Mouse (Mus musculus): ENCODE data around the gene Tsga10. TPM values are rescaled to one million over a fixed set of nuclear protein-coding genes. Genes with fewer than 3 reads are reported as not detected.
A peak's percentile ranks its signal among the peaks of the same experiment; 100 is the strongest.

Gene Tsga10
- total RNA-seq, 1 experiment: 2.6 TPM

DNA sequence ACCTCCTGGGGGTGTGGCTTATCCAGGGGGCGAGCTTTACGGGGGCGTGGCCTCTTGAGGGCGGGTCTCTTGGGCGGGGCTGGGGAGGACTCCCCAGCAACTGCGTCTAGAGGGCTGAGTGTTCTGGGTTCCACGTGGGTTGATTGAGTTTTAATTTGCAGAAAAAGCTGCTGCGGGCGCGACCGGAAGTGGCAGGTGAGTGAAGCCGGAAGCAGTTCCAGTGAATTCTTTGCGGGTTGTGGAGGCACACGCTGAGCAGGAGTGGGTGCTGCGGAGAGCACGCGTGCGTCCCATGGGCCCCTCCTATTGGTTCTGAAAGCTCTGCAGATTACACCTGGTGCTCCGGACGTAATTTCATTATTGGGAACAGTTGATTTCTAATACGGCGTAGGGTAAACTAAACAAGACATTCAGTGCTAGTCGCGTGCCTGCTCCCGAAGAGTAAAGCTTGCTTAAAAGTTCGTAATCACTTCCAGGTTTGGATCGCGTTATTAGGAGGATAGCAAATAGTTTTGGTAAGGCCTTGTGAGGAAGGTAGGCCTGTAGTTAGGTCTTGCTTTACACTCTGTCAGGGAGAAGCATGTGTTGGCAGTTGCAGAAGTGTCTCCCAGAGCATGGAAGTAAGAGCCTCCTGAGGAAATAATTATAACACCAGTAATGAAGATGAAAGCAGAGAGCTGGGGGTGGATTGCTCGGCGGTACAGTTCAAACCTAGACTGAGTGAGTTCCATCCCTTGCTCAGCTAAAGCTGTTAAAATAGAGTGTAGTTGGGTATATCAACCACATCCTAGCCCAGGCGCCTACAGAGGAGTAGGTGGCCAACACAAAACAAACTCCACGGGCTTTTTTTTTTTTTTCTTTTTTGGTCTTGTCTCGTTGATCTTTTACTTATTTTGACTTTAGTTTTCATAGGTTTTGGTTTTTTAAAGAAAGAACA is 6.2 kb upstream of the Tsga10 start:
- H3K4me1 ChIP-seq (ENCODE audit: control insufficient read depth in 2 of 2, insufficient read depth in 2 of 2, low read length in 2 of 2, poor library complexity in 1 of 2): peaks cover 0 to 3% of the 10 kb centered on the region in 2 experiments; a peak in 1 of 4 replicates
- no peaks in the 10 kb centered on the region for H3K9me3 ChIP-seq (ENCODE audit: control insufficient read depth, insufficient read depth, low read depth, low read length)
- H3K9ac ChIP-seq (ENCODE audit: insufficient read depth, low read depth, low read length, poor library complexity, severe bottlenecking): peak overlapping the region; percentile 60
- TF ChIP-seq ZNF384 (IDR thresholded peaks at IDR 0.05; ENCODE audit: low read depth, low read length): no peak
- TF ChIP-seq ZC3H11A (IDR thresholded peaks at IDR 0.05; ENCODE audit: borderline replicate concordance, low read depth, low read length): no peak
- no peak for TF ChIP-seq CHD2 (IDR thresholded peaks at IDR 0.05; ENCODE audit: low read depth, low read length)
- TF ChIP-seq MAFK (IDR thresholded peaks at IDR 0.05; ENCODE audit: insufficient read depth, low read depth, low read length): no peak
- TF ChIP-seq HCFC1 (IDR thresholded peaks at IDR 0.05; ENCODE audit: borderline replicate concordance, insufficient read depth, low read length): no peak
- H3K27ac ChIP-seq (ENCODE audit: insufficient read depth, low read depth, low read length, poor library complexity, severe bottlenecking): no peak overlapping the region
- peak overlapping the region; percentile 68 to 76 for H3K4me3 ChIP-seq (ENCODE audit: insufficient read depth in 1 of 2, low read depth in 1 of 2, low read length in 2 of 2, poor library complexity in 1 of 2, severe bottlenecking in 1 of 2)
- peaks cover 10% of the 10 kb centered on the region for H3K36me3 ChIP-seq (ENCODE audit: control insufficient read depth, insufficient read depth, low read length, poor library complexity, severe bottlenecking)
- DNase-seq (ENCODE audit: low read depth, low spot score): peak; percentile 77
- in situ Hi-C loops (cut with MboI; ENCODE audit: low sequenced_read_pairs in 2 of 2, unreplicated experiment in 2 of 2): loop anchor here in 1 of 2 experiments (25.0 kb wide), 1 partner anchor 185 kb away; no protein-coding TSS in a partner anchor

DNA sequence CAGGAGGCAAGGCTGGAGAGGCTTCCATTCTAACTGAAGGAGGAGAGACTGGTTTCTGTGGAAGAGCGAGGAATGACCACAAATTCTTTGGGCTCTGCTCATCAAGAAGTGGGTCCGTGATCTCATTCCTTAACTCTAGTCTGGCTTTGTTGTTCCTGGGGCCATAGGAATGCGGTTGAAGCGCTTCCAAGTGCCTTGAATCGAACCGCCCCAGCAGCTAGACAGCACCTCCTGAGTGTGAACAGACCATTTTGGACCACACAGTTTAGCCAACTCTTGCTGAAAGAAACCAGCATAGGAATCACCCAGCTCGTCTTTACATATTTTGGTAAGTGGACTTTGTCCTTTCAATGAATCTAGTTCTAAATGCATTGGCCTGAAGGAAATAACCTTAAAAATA is 5.5 kb upstream of the Tsga10 start, which contains the start of gene Lipt1:
Lipt1 (plus strand) TSS at position 35 of the 400 bp plus-strand sequence.
- Histone ChIP-seq H3K9ac (ENCODE audit: insufficient read depth, low read depth, low read length, poor library complexity, severe bottlenecking) (peak within 1 kb of the TSS; percentile 60), H3K4me3 (ENCODE audit: insufficient read depth in 1 of 2, low read depth in 1 of 2, low read length in 2 of 2, poor library complexity in 1 of 2, severe bottlenecking in 1 of 2) (peak within 1 kb of the TSS; percentile 68 to 76), H3K27ac (ENCODE audit: insufficient read depth, low read depth, low read length, poor library complexity, severe bottlenecking) (no peak within 1 kb of the TSS), H3K4me1 (ENCODE audit: control insufficient read depth in 2 of 2, insufficient read depth in 2 of 2, low read length in 2 of 2, poor library complexity in 1 of 2) (peaks cover 0 to 3% of the 10 kb centered on the region in 2 experiments; a peak in 1 of 4 replicates), H3K36me3 (ENCODE audit: control insufficient read depth, insufficient read depth, low read length, poor library complexity, severe bottlenecking) (peaks cover 10% of the 10 kb centered on the region), H3K9me3 (ENCODE audit: control insufficient read depth, insufficient read depth, low read depth, low read length) (no peaks in the 10 kb centered on the region)
- TF ChIP-seq ZNF384 (IDR thresholded peaks at IDR 0.05; ENCODE audit: low read depth, low read length) (no peak), ZC3H11A (IDR thresholded peaks at IDR 0.05; ENCODE audit: borderline replicate concordance, low read depth, low read length) (no peak), MAFK (IDR thresholded peaks at IDR 0.05; ENCODE audit: insufficient read depth, low read depth, low read length) (no peak), CHD2 (IDR thresholded peaks at IDR 0.05; ENCODE audit: low read depth, low read length) (no peak), HCFC1 (IDR thresholded peaks at IDR 0.05; ENCODE audit: borderline replicate concordance, insufficient read depth, low read length) (no peak)
- DNase-seq (ENCODE audit: low read depth, low spot score): no peak
- in situ Hi-C loops (cut with MboI; ENCODE audit: low sequenced_read_pairs in 2 of 2, unreplicated experiment in 2 of 2): loop anchor here in 1 of 2 experiments (25.0 kb wide), 1 partner anchor 184 kb away; no protein-coding TSS in a partner anchor

DNA sequence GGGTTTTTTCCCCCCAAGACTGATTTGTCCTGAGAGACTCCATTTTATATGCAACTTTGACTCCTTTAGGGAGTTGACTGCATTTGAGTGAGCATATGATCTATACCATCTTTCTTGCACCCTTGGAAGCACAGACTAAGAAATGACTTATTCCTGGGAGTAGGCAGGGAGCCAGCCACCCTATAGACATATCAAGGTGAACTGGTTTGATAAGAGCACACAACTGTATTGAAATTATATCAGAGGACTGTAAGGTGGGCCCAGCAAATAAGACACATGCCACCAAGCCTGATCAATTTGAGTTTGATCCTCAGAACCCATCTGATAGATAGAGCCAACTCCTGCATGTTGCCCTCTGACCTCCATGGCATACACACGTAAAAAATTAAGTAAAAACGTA is 3.1 kb upstream of the Tsga10 start:
- in situ Hi-C loops (cut with MboI; ENCODE audit: low sequenced_read_pairs in 2 of 2, unreplicated experiment in 2 of 2): loop anchor here in 1 of 2 experiments (25.0 kb wide), 1 partner anchor 182 kb away; no protein-coding TSS in a partner anchor
- no peak overlapping the region for H3K27ac ChIP-seq (ENCODE audit: insufficient read depth, low read depth, low read length, poor library complexity, severe bottlenecking)
- TF ChIP-seq CHD2 (IDR thresholded peaks at IDR 0.05; ENCODE audit: low read depth, low read length): no peak
- no peak for TF ChIP-seq HCFC1 (IDR thresholded peaks at IDR 0.05; ENCODE audit: borderline replicate concordance, insufficient read depth, low read length)
- no peak for TF ChIP-seq ZNF384 (IDR thresholded peaks at IDR 0.05; ENCODE audit: low read depth, low read length)
- TF ChIP-seq ZC3H11A (IDR thresholded peaks at IDR 0.05; ENCODE audit: borderline replicate concordance, low read depth, low read length): no peak
- TF ChIP-seq MAFK (IDR thresholded peaks at IDR 0.05; ENCODE audit: insufficient read depth, low read depth, low read length): no peak
- no peaks in the 10 kb centered on the region for H3K9me3 ChIP-seq (ENCODE audit: control insufficient read depth, insufficient read depth, low read depth, low read length)
- peaks cover 0 to 3% of the 10 kb centered on the region in 2 experiments; a peak in 1 of 4 replicates for H3K4me1 ChIP-seq (ENCODE audit: control insufficient read depth in 2 of 2, insufficient read depth in 2 of 2, low read length in 2 of 2, poor library complexity in 1 of 2)
- no peak overlapping the region for H3K9ac ChIP-seq (ENCODE audit: insufficient read depth, low read depth, low read length, poor library complexity, severe bottlenecking)
- DNase-seq (ENCODE audit: low read depth, low spot score): no peak
- H3K4me3 ChIP-seq (ENCODE audit: insufficient read depth in 1 of 2, low read depth in 1 of 2, low read length in 2 of 2, poor library complexity in 1 of 2, severe bottlenecking in 1 of 2): no peak overlapping the region
- no peaks in the 10 kb centered on the region for H3K36me3 ChIP-seq (ENCODE audit: control insufficient read depth, insufficient read depth, low read length, poor library complexity, severe bottlenecking)

DNA sequence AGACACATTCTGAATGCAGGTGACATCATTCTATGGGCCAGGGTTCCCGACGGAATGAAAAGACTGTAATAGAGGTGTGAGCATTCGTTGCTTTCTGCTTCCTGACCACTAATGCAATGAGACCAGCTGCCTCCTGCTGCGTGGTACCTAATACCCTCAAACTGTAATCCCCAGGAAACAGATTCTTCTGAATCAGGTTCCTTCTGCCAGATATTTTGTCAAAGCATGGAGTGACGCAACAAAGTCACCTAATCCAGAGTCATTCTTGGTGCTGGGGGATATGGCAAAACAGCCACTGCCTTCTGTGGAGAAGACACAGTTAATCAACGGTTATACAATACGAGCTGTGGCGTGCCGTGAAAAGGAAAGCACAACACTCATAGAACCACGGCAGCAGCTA is 2.4 kb upstream of the Tsga10 start:
- Histone ChIP-seq H3K4me3 (ENCODE audit: insufficient read depth in 1 of 2, low read depth in 1 of 2, low read length in 2 of 2, poor library complexity in 1 of 2, severe bottlenecking in 1 of 2) (no peak overlapping the region), H3K9me3 (ENCODE audit: control insufficient read depth, insufficient read depth, low read depth, low read length) (no peaks in the 10 kb centered on the region), H3K9ac (ENCODE audit: insufficient read depth, low read depth, low read length, poor library complexity, severe bottlenecking) (no peak overlapping the region), H3K36me3 (ENCODE audit: control insufficient read depth, insufficient read depth, low read length, poor library complexity, severe bottlenecking) (no peaks in the 10 kb centered on the region), H3K27ac (ENCODE audit: insufficient read depth, low read depth, low read length, poor library complexity, severe bottlenecking) (no peak overlapping the region), H3K4me1 (ENCODE audit: control insufficient read depth in 2 of 2, insufficient read depth in 2 of 2, low read length in 2 of 2, poor library complexity in 1 of 2) (peaks cover 0 to 6% of the 10 kb centered on the region in 2 experiments; a peak in 2 of 4 replicates)
- DNase-seq (ENCODE audit: low read depth, low spot score): no peak
- TF ChIP-seq ZC3H11A (IDR thresholded peaks at IDR 0.05; ENCODE audit: borderline replicate concordance, low read depth, low read length): no peak
- no peak for TF ChIP-seq ZNF384 (IDR thresholded peaks at IDR 0.05; ENCODE audit: low read depth, low read length)
- in situ Hi-C loops (cut with MboI; ENCODE audit: low sequenced_read_pairs in 2 of 2, unreplicated experiment in 2 of 2): loop anchor here in 1 of 2 experiments (25.0 kb wide), 1 partner anchor 181 kb away; no protein-coding TSS in a partner anchor
